Mouse (Mus musculus): Measurements from ENCODE around the gene Gm572. TPM values are rescaled to one million over a fixed set of nuclear protein-coding genes. Genes with fewer than 3 reads are reported as not detected.
A peak's percentile ranks its signal among the peaks of the same experiment; 100 is the strongest.

The Gm572 gene
- polyA plus RNA-seq, 1 experiment from 2014 or later, result 0.17 TPM

DNA sequence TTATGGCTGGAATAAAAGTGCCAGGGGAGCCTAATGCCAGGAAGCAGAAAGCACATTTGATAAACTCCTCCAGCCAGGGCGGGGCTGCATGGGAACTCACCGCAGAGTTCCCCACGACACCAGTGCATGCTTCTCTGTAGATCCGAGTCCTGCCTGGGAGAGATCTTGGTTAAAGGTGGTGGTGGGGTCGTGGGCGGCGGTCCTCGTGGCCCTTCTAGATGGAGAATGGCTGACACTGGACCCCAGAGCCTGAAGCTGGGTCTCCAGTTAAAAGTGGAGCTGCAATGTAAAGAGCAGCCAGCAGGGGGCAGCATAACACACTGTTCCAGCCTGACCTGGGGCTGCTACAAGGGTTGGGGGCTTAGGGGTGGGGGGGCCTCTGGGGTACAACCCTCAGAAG lies 38.3 kb downstream of the Gm572 start:
- Histone ChIP-seq H3K4me2 (ENCODE audit: low read depth, low read length) (0 out of 2 replicates have a peak overlapping the region, but pooled peaks have one; percentile 20), H3K9me3 (ENCODE audit: control insufficient read depth, low read length) (no peaks in the 10 kb centered on the region), H3K9ac (ENCODE audit: low read depth, low read length) (no peak overlapping the region), H3K27me3 (replicated peaks; ENCODE audit: control insufficient read depth, insufficient read depth, low read length) (no peaks in the 10 kb centered on the region), H3K4me3 (ENCODE audit: low read depth, low read length) (no peak overlapping the region), H3K36me3 (ENCODE audit: control insufficient read depth, insufficient read depth, low read length) (no peaks in the 10 kb centered on the region), H3K4me1 (ENCODE audit: control insufficient read depth, insufficient read depth, low read length) (peaks cover 7% of the 10 kb centered on the region), H3K27ac (replicated peaks; ENCODE audit: low read depth, low read length) (no peak overlapping the region)
- WGBS, result 19% methylated on average over 8 of the region's 8 CpGs
- no peak for DNase-seq (ENCODE audit: low spot score)
- ATAC-seq (ENCODE audit: low read depth), result no peak

DNA sequence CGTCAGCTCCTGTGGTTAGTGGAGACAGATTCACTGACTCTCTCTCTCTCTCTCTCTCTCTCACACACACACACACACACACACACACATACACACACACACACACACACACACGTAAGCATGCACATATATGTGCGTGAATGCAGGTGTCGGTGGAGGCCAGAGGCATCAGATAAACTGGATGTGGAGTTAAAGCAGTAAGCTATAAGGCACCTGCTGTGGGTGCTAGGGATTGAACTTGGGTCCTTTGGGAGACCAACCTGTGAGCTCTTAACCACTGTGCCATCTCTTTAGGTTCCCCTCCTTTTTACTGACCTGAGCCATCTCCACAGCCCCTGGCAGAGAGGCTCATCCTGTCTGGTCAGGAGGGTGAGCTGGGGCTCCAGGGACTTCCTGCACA lies 39.8 kb downstream of the Gm572 start:
- DNase-seq (ENCODE audit: low spot score) (no peak), ATAC-seq (ENCODE audit: low read depth) (no peak)
- Histone ChIP-seq H3K4me3 (ENCODE audit: low read depth, low read length) (no peak overlapping the region), H3K27ac (replicated peaks; ENCODE audit: low read depth, low read length) (no peak overlapping the region), H3K36me3 (ENCODE audit: control insufficient read depth, insufficient read depth, low read length) (no peaks in the 10 kb centered on the region), H3K27me3 (replicated peaks; ENCODE audit: control insufficient read depth, insufficient read depth, low read length) (no peaks in the 10 kb centered on the region), H3K4me1 (ENCODE audit: control insufficient read depth, insufficient read depth, low read length) (peaks cover 13% of the 10 kb centered on the region), H3K4me2 (ENCODE audit: low read depth, low read length) (no peak overlapping the region), H3K9me3 (ENCODE audit: control insufficient read depth, low read length) (no peaks in the 10 kb centered on the region), H3K9ac (ENCODE audit: low read depth, low read length) (no peak overlapping the region)
- 87% methylated on average over 4 of the region's 4 CpGs for WGBS

DNA sequence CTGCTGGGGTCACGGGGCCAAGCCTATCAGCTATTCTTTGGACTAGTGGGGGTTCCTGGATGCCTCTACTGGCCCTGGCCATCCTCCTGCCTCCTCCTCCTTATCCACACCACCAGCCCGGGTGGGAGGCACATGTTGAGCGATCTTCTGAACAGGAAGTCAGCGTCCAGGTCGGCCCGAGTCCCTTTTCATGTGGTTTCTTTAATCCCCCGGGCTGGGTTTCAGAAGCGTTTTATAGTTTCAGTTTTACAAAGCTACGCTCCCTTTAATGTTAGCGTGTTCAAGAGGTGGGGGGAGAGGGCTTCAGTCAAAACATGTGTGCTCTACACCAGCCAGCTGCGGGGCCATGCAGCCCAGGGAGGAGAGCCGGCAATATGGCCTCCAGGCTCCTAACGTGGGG lies 40.4 kb downstream of the Gm572 start:
- Histone ChIP-seq H3K4me1 (ENCODE audit: control insufficient read depth, insufficient read depth, low read length) (peaks cover 19% of the 10 kb centered on the region), H3K4me2 (ENCODE audit: low read depth, low read length) (no peak overlapping the region), H3K27ac (replicated peaks; ENCODE audit: low read depth, low read length) (no peak overlapping the region), H3K36me3 (ENCODE audit: control insufficient read depth, insufficient read depth, low read length) (no peaks in the 10 kb centered on the region), H3K4me3 (ENCODE audit: low read depth, low read length) (no peak overlapping the region), H3K27me3 (replicated peaks; ENCODE audit: control insufficient read depth, insufficient read depth, low read length) (no peaks in the 10 kb centered on the region), H3K9ac (ENCODE audit: low read depth, low read length) (no peak overlapping the region), H3K9me3 (ENCODE audit: control insufficient read depth, low read length) (no peaks in the 10 kb centered on the region)
- no peak for DNase-seq (ENCODE audit: low spot score)
- ATAC-seq (ENCODE audit: low read depth), result no peak; the same call in 1 of the 2 replicates
- WGBS, result 33% methylated on average over 13 of the region's 13 CpGs

DNA sequence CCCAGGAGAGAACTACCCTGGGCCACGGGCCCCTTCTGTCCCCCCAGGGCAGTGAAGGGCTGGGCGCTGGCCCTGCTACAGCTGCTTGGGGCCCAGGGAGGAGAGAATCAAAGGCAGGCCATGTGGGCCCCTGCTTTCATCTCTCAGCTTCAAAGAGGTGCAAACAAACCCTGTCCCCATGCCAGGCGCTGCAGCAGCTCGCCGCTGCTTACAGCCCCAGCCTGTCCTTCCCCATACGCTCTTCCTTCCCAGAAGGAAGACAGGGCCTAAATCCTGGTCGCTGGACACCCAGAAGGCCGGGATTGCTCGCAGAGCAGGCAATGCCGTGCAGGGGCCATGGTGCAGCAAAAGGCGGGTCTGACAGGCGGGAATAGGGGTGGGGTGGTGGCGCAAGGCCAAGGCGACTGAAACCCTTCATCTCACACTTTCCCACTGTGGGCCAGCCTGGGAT lies 43.4 kb downstream of the Gm572 start:
- Histone ChIP-seq H3K27ac (replicated peaks; ENCODE audit: low read depth, low read length) (no peak overlapping the region), H3K36me3 (ENCODE audit: control insufficient read depth, insufficient read depth, low read length) (no peaks in the 10 kb centered on the region), H3K4me1 (ENCODE audit: control insufficient read depth, insufficient read depth, low read length) (peaks cover 19% of the 10 kb centered on the region), H3K4me2 (ENCODE audit: low read depth, low read length) (no peak overlapping the region), H3K4me3 (ENCODE audit: low read depth, low read length) (no peak overlapping the region), H3K9ac (ENCODE audit: low read depth, low read length) (no peak overlapping the region), H3K27me3 (replicated peaks; ENCODE audit: control insufficient read depth, insufficient read depth, low read length) (no peaks in the 10 kb centered on the region), H3K9me3 (ENCODE audit: control insufficient read depth, low read length) (no peaks in the 10 kb centered on the region)
- 18% methylated on average over 14 of the region's 14 CpGs for WGBS
- ATAC-seq (ENCODE audit: low read depth) (no peak), DNase-seq (ENCODE audit: low spot score) (no peak)

DNA sequence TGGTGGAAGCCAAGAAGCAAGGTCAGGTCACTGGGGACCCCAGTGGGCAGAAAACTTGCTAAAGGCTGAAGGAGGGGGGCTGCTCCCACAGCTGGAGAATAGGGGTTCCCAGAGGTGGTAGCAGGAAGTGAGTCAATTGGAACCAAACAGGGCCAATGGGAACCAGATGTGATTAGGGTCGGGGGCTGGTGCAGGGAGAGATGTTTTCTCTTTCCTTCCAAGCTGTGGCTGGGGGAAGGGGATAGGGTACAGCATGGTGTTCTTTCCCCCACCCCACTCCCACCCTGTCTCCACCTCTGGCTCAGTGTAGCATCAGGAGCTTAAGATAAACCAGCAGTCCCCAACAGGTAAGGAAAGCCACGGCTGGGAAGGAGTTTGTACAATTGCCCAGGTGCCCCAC lies 45.0 kb downstream of the Gm572 start:
- no peak for ATAC-seq (ENCODE audit: low read depth)
- H3K4me3 ChIP-seq (ENCODE audit: low read depth, low read length), result no peak overlapping the region
- whole genome bisulfite sequencing, result 17% methylated on average over 2 of the region's 2 CpGs
- H3K27ac ChIP-seq (replicated peaks; ENCODE audit: low read depth, low read length), result no peak overlapping the region
- no peak overlapping the region for H3K9ac ChIP-seq (ENCODE audit: low read depth, low read length)
- peaks cover 19% of the 10 kb centered on the region for H3K4me1 ChIP-seq (ENCODE audit: control insufficient read depth, insufficient read depth, low read length)
- H3K27me3 ChIP-seq (replicated peaks; ENCODE audit: control insufficient read depth, insufficient read depth, low read length), result no peaks in the 10 kb centered on the region
- H3K36me3 ChIP-seq (ENCODE audit: control insufficient read depth, insufficient read depth, low read length), result no peaks in the 10 kb centered on the region
- no peak overlapping the region for H3K4me2 ChIP-seq (ENCODE audit: low read depth, low read length)
- H3K9me3 ChIP-seq (ENCODE audit: control insufficient read depth, low read length), result no peaks in the 10 kb centered on the region
- no peak for DNase-seq (ENCODE audit: low spot score)

DNA sequence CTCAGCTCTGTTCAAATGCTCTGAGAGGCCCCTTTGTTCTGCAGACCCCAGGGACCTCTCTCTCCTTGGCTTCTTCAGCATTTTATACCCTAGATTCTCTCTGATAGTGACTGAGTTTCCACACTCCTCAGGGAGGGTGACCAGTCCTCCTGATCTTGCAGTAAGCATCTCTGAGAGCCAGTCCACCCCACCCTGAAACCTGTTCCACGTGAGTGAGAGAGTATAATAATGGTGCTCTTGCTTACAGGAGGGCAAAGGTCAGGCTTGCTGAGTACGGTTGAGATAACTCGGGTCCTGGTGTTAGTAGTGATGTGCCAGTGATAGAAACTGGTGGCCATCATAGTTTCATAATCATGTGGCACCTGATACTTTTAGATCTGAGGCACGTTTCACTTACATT lies 48.1 kb downstream of the Gm572 start:
- no peak overlapping the region for H3K4me3 ChIP-seq (ENCODE audit: low read depth, low read length)
- no peak overlapping the region for H3K27ac ChIP-seq (replicated peaks; ENCODE audit: low read depth, low read length)
- H3K4me1 ChIP-seq (ENCODE audit: control insufficient read depth, insufficient read depth, low read length), result peaks cover 16% of the 10 kb centered on the region
- no peaks in the 10 kb centered on the region for H3K9me3 ChIP-seq (ENCODE audit: control insufficient read depth, low read length)
- no peak overlapping the region for H3K4me2 ChIP-seq (ENCODE audit: low read depth, low read length)
- no peaks in the 10 kb centered on the region for H3K36me3 ChIP-seq (ENCODE audit: control insufficient read depth, insufficient read depth, low read length)
- 78% methylated on average over 4 of the region's 4 CpGs for WGBS
- H3K9ac ChIP-seq (ENCODE audit: low read depth, low read length), result no peak overlapping the region
- H3K27me3 ChIP-seq (replicated peaks; ENCODE audit: control insufficient read depth, insufficient read depth, low read length), result no peaks in the 10 kb centered on the region
- DNase-seq (ENCODE audit: low spot score) (no peak), ATAC-seq (ENCODE audit: low read depth) (no peak)

DNA sequence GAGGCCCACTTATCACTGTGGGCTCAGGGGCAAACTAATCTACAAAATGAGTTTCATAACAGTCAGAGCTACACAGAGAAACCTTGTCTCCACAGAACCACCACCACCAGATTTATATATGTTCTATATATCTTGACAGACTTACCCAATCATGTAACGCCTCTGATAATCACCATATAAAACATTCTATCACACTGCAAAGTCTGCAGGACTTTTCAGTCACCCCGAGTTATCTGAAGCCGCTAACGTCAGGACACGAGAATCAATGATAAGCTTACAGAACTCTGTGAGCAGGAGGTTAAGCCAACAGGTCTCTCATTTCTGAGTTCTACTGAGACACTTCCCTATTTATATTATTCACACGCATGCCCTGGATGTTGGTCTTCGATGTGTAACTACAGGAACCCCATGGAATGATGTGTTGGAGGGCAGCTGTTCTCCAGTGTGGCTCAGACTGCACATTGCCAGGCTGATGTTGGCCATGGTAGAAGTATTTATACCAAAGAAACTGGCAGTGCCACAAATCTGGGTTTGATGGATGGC lies 50.4 kb downstream of the Gm572 start:
- H3K4me3 ChIP-seq (ENCODE audit: low read depth, low read length), result no peak overlapping the region
- peaks cover 1% of the 10 kb centered on the region; the same call in 1 of the 2 replicates for H3K4me1 ChIP-seq (ENCODE audit: control insufficient read depth, insufficient read depth, low read length)
- H3K27me3 ChIP-seq (replicated peaks; ENCODE audit: control insufficient read depth, insufficient read depth, low read length), result no peaks in the 10 kb centered on the region
- H3K36me3 ChIP-seq (ENCODE audit: control insufficient read depth, insufficient read depth, low read length), result no peaks in the 10 kb centered on the region
- no peak overlapping the region for H3K27ac ChIP-seq (replicated peaks; ENCODE audit: low read depth, low read length)
- H3K9me3 ChIP-seq (ENCODE audit: control insufficient read depth, low read length), result no peaks in the 10 kb centered on the region
- no peak overlapping the region for H3K4me2 ChIP-seq (ENCODE audit: low read depth, low read length)
- DNase-seq (ENCODE audit: low spot score), result no peak
- 84% methylated on average over 7 of the region's 7 CpGs for WGBS
- no peak for ATAC-seq (ENCODE audit: low read depth)
- no peak overlapping the region for H3K9ac ChIP-seq (ENCODE audit: low read depth, low read length)

DNA sequence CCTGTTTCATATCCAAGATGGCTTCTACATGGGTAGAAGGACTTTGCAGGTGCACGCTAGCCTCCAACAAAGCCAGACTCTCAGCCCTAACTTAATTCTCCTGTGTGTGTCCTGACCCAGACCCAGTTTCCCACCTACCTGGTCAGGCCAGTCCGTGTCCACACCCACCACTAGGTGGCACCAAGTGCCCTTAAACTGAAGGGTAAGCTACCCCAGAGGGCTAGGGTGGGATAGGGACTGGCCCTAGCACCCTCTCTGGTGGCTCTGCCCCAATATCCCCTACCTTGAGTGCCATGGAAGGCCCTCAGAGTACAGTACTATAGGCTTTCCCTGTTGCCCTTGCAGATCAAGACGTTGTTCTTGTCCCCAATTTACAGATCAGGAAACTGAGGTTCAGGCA lies 61.6 kb downstream of the Gm572 start:
- H3K9ac ChIP-seq (ENCODE audit: low read depth, low read length), result no peak overlapping the region
- no peaks in the 10 kb centered on the region for H3K36me3 ChIP-seq (ENCODE audit: control insufficient read depth, insufficient read depth, low read length)
- H3K27ac ChIP-seq (replicated peaks; ENCODE audit: low read depth, low read length), result no peak overlapping the region
- no peak overlapping the region for H3K4me3 ChIP-seq (ENCODE audit: low read depth, low read length)
- peak; percentile 55 for DNase-seq (ENCODE audit: low spot score)
- no peak; the same call in 1 of the 2 replicates for ATAC-seq (ENCODE audit: low read depth)
- 40% methylated on average over 3 of the region's 3 CpGs for WGBS
- no peaks in the 10 kb centered on the region; the same call in 1 of the 2 replicates for H3K27me3 ChIP-seq (replicated peaks; ENCODE audit: control insufficient read depth, insufficient read depth, low read length)
- peaks cover 5% of the 10 kb centered on the region; the same call in 1 of the 2 replicates for H3K4me1 ChIP-seq (ENCODE audit: control insufficient read depth, insufficient read depth, low read length)
- no peaks in the 10 kb centered on the region for H3K9me3 ChIP-seq (ENCODE audit: control insufficient read depth, low read length)
- H3K4me2 ChIP-seq (ENCODE audit: low read depth, low read length), result no peak overlapping the region

DNA sequence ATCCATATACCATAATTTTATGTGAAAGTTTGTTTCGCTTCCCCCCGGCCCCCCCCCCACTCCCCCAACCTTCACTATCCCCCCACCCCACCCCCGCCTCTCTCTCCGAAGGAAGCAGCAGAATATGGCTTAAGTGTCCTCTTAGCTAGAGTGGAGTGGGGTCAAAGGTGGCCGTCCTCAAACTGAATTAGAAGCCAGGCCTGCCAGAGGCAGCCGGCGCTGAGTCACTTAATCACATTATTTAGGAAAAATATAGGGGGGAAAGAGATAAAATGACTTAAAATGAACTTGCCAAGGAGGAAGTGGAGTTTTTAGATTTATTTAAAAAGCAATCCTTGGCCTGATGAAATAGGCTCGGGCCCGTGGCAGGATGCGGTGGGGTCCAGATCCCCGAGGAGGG lies 65.7 kb downstream of the Gm572 start:
- ATAC-seq (ENCODE audit: low read depth) (no peak), DNase-seq (ENCODE audit: low spot score) (no peak)
- WGBS, result 29% methylated on average over 11 of the region's 11 CpGs

More for the DNA sequence above, 65.7 kb downstream of the Gm572 start:
- Histone ChIP-seq H3K9me3 (ENCODE audit: control insufficient read depth, low read length) (no peaks in the 10 kb centered on the region), H3K27me3 (replicated peaks; ENCODE audit: control insufficient read depth, insufficient read depth, low read length) (no peaks in the 10 kb centered on the region; the same call in 1 of the 2 replicates), H3K27ac (replicated peaks; ENCODE audit: low read depth, low read length) (no peak overlapping the region), H3K4me3 (ENCODE audit: low read depth, low read length) (no peak overlapping the region), H3K4me2 (ENCODE audit: low read depth, low read length) (no peak overlapping the region), H3K36me3 (ENCODE audit: control insufficient read depth, insufficient read depth, low read length) (no peaks in the 10 kb centered on the region), H3K9ac (ENCODE audit: low read depth, low read length) (peak overlapping the region; percentile 14; the same call in 1 of the 2 replicates), H3K4me1 (ENCODE audit: control insufficient read depth, insufficient read depth, low read length) (peaks cover 14% of the 10 kb centered on the region)
